Mouse (Mus musculus): ENCODE results near the gene Mical2.

Gene Mical2

GRCm38 (mm10) chr7:112313670-112314069 is 88.0 kb downstream of the Mical2 start:
- no peak for DNase-seq (ENCODE audit: extremely low read depth, low read depth)

- DNase-seq (ENCODE audit: extremely low read depth, low read depth), result no peak
Observed at GRCm38 (mm10) chr7:112316239-112316638, 90.6 kb downstream of the Mical2 start.

- DNase-seq (ENCODE audit: extremely low read depth, low read depth), result no peak
Observed at GRCm38 (mm10) chr7:112317491-112317890, 91.8 kb downstream of the Mical2 start.

- no peak for DNase-seq (ENCODE audit: extremely low read depth, low read depth)
Observed at GRCm38 (mm10) chr7:112318306-112318705, 92.7 kb downstream of the Mical2 start.

- DNase-seq (ENCODE audit: extremely low read depth, low read depth), result no peak
Observed at GRCm38 (mm10) chr7:112319419-112319818, 93.8 kb downstream of the Mical2 start.

- no peak for DNase-seq (ENCODE audit: extremely low read depth, low read depth)
Observed at GRCm38 (mm10) chr7:112320052-112320730, 94.5 kb downstream of the Mical2 start.

- no peak for DNase-seq (ENCODE audit: extremely low read depth, low read depth)
Observed at GRCm38 (mm10) chr7:112321798-112322794, 96.4 kb downstream of the Mical2 start.

- DNase-seq (ENCODE audit: extremely low read depth, low read depth), result no peak
Observed at GRCm38 (mm10) chr7:112324577-112324976, 98.9 kb downstream of the Mical2 start.

- DNase-seq (ENCODE audit: extremely low read depth, low read depth), result no peak
Observed at GRCm38 (mm10) chr7:112326852-112327251, 101.2 kb downstream of the Mical2 start.

GRCm38 (mm10) chr7:112328969-112329368 is 103.3 kb downstream of the Mical2 start:
- DNase-seq (ENCODE audit: extremely low read depth, low read depth), result no peak

GRCm38 (mm10) chr7:112329496-112329895 is 103.8 kb downstream of the Mical2 start:
- DNase-seq (ENCODE audit: extremely low read depth, low read depth), result no peak

GRCm38 (mm10) chr7:112330935-112331334 is 105.3 kb downstream of the Mical2 start:
- DNase-seq (ENCODE audit: extremely low read depth, low read depth), result no peak

GRCm38 (mm10) chr7:112331804-112332203 is 106.1 kb downstream of the Mical2 start:
- no peak for DNase-seq (ENCODE audit: extremely low read depth, low read depth)

- no peak for DNase-seq (ENCODE audit: extremely low read depth, low read depth)
Observed at GRCm38 (mm10) chr7:112332426-112332825, 106.8 kb downstream of the Mical2 start.

- no peak for DNase-seq (ENCODE audit: extremely low read depth, low read depth)
Observed at GRCm38 (mm10) chr7:112333404-112333803, 107.7 kb downstream of the Mical2 start.

GRCm38 (mm10) chr7:112336213-112336631 is 110.6 kb downstream of the Mical2 start:
- DNase-seq (ENCODE audit: extremely low read depth, low read depth), result no peak

GRCm38 (mm10) chr7:112336769-112337168 is 111.1 kb downstream of the Mical2 start:
- no peak for DNase-seq (ENCODE audit: extremely low read depth, low read depth)

- DNase-seq (ENCODE audit: extremely low read depth, low read depth), result no peak
Observed at GRCm38 (mm10) chr7:112337736-112338135, 112.1 kb downstream of the Mical2 start.

GRCm38 (mm10) chr7:112341052-112341451 is 115.4 kb downstream of the Mical2 start:
- DNase-seq (ENCODE audit: extremely low read depth, low read depth), result no peak

- no peak for DNase-seq (ENCODE audit: extremely low read depth, low read depth)
Observed at GRCm38 (mm10) chr7:112345687-112346086, 120.0 kb downstream of the Mical2 start.

- no peak for DNase-seq (ENCODE audit: extremely low read depth, low read depth)
Observed at GRCm38 (mm10) chr7:112351541-112351940, 125.9 kb downstream of the Mical2 start.

GRCm38 (mm10) chr7:112352005-112352404 is 126.3 kb downstream of the Mical2 start:
- no peak for DNase-seq (ENCODE audit: extremely low read depth, low read depth)

Data from MEL-GATA-1-ER (cell line).